Mouse (Mus musculus): ENCODE measurements around the gene Trappc5. TPM values are rescaled to one million over a fixed set of nuclear protein-coding genes. Genes with fewer than 3 reads are reported as not detected.

Gene Trappc5
- 30.5 and 30.8 TPM in 2 replicates for polyA plus RNA-seq (2012; rRNA removed)

- peak within 1 kb of the TSS; percentile 84 for H3K27ac ChIP-seq (ENCODE audit: insufficient read depth, low read depth, low read length)
- peak within 1 kb of the TSS; percentile 89 for H3K4me3 ChIP-seq (ENCODE audit: insufficient read depth, low read depth, low read length)
- WGBS, result under 1% methylated on average over 61 of the region's 61 CpGs
- H3K4me1 ChIP-seq (ENCODE audit: control insufficient read depth, insufficient read depth, low read length), result peaks cover 7% of the 10 kb centered on the region; the same call in 1 of the 2 replicates
- DNase-seq, result peak; percentile 97
- no peaks in the 10 kb centered on the region for H3K36me3 ChIP-seq (ENCODE audit: control insufficient read depth, insufficient read depth, low read length)
- TF ChIP-seq CTCF (conservative IDR thresholded peaks at IDR 0.05; ENCODE audit: insufficient read depth, insufficient read length, low read depth, low read length), result peak; percentile 81
- TF ChIP-seq POLR2A (IDR thresholded peaks at IDR 0.05; ENCODE audit: low read depth, low read length), result peak; percentile 18
- H3K27me3 ChIP-seq (replicated peaks; ENCODE audit: control insufficient read depth, insufficient read depth, low read length), result no peaks in the 10 kb centered on the region
These were observed at the start of gene Trappc5 for GRCm38 (mm10) chr8:3676131-3676992. TSS of gene Trappc5 (plus strand) at chr8:3676299.

GRCm38 (mm10) chr8:3626971-3627370 lies 49.1 kb upstream of the Trappc5 start:
- no peak overlapping the region for H3K4me3 ChIP-seq (ENCODE audit: insufficient read depth, low read depth, low read length)
- H3K36me3 ChIP-seq (ENCODE audit: control insufficient read depth, insufficient read depth, low read length), result no peaks in the 10 kb centered on the region
- WGBS, result 42% methylated on average over 5 of the region's 5 CpGs
- H3K27me3 ChIP-seq (replicated peaks; ENCODE audit: control insufficient read depth, insufficient read depth, low read length), result no peaks in the 10 kb centered on the region
- H3K27ac ChIP-seq (ENCODE audit: insufficient read depth, low read depth, low read length), result no peak overlapping the region
- H3K4me1 ChIP-seq (ENCODE audit: control insufficient read depth, insufficient read depth, low read length), result 0 out of 2 replicates have a peak, but pooled peaks cover 5% of the 10 kb centered on the region
- TF ChIP-seq CTCF (conservative IDR thresholded peaks at IDR 0.05; ENCODE audit: insufficient read depth, insufficient read length, low read depth, low read length) (no peak), POLR2A (IDR thresholded peaks at IDR 0.05; ENCODE audit: low read depth, low read length) (no peak)
- no peak for DNase-seq

GRCm38 (mm10) chr8:3628014-3628413 lies 48.1 kb upstream of the Trappc5 start:
- Histone ChIP-seq H3K27me3 (replicated peaks; ENCODE audit: control insufficient read depth, insufficient read depth, low read length) (no peaks in the 10 kb centered on the region), H3K27ac (ENCODE audit: insufficient read depth, low read depth, low read length) (no peak overlapping the region), H3K4me1 (ENCODE audit: control insufficient read depth, insufficient read depth, low read length) (no peaks in the 10 kb centered on the region), H3K4me3 (ENCODE audit: insufficient read depth, low read depth, low read length) (no peak overlapping the region), H3K36me3 (ENCODE audit: control insufficient read depth, insufficient read depth, low read length) (no peaks in the 10 kb centered on the region)
- peak; percentile 65 for DNase-seq
- TF ChIP-seq POLR2A (IDR thresholded peaks at IDR 0.05; ENCODE audit: low read depth, low read length) (no peak), CTCF (conservative IDR thresholded peaks at IDR 0.05; ENCODE audit: insufficient read depth, insufficient read length, low read depth, low read length) (peak; percentile 56)
- WGBS, result 20% methylated on average over 5 of the region's 5 CpGs

- WGBS, result 4% methylated on average over 47 of the region's 47 CpGs
- no peaks in the 10 kb centered on the region for H3K36me3 ChIP-seq (ENCODE audit: control insufficient read depth, insufficient read depth, low read length)
- H3K27ac ChIP-seq (ENCODE audit: insufficient read depth, low read depth, low read length), result peak within 1 kb of the TSS; percentile 13; the same call in 1 of the 2 replicates
- H3K4me1 ChIP-seq (ENCODE audit: control insufficient read depth, insufficient read depth, low read length), result no peaks in the 10 kb centered on the region
- H3K27me3 ChIP-seq (replicated peaks; ENCODE audit: control insufficient read depth, insufficient read depth, low read length), result no peaks in the 10 kb centered on the region
- DNase-seq, result peak; percentile 91
- peak within 1 kb of the TSS; percentile 73 for H3K4me3 ChIP-seq (ENCODE audit: insufficient read depth, low read depth, low read length)
- TF ChIP-seq POLR2A (IDR thresholded peaks at IDR 0.05; ENCODE audit: low read depth, low read length) (peak; percentile 61), CTCF (conservative IDR thresholded peaks at IDR 0.05; ENCODE audit: insufficient read depth, insufficient read length, low read depth, low read length) (no peak)
These were observed 45.2 kb upstream of the Trappc5 start, which contains the start of gene Stxbp2 for GRCm38 (mm10) chr8:3630647-3631477. TSS of gene Stxbp2 (plus strand) at chr8:3630955.

GRCm38 (mm10) chr8:3631478-3631875 lies 44.6 kb upstream of the Trappc5 start:
- H3K4me3 ChIP-seq (ENCODE audit: insufficient read depth, low read depth, low read length), result peak overlapping the region; percentile 73
- no peak for TF ChIP-seq POLR2A (IDR thresholded peaks at IDR 0.05; ENCODE audit: low read depth, low read length)
- TF ChIP-seq CTCF (conservative IDR thresholded peaks at IDR 0.05; ENCODE audit: insufficient read depth, insufficient read length, low read depth, low read length), result no peak
- H3K36me3 ChIP-seq (ENCODE audit: control insufficient read depth, insufficient read depth, low read length), result no peaks in the 10 kb centered on the region
- WGBS, result 8% methylated on average over 8 of the region's 8 CpGs
- peak; percentile 27 for DNase-seq
- H3K4me1 ChIP-seq (ENCODE audit: control insufficient read depth, insufficient read depth, low read length), result no peaks in the 10 kb centered on the region
- H3K27ac ChIP-seq (ENCODE audit: insufficient read depth, low read depth, low read length), result peak overlapping the region; percentile 13; the same call in 1 of the 2 replicates
- H3K27me3 ChIP-seq (replicated peaks; ENCODE audit: control insufficient read depth, insufficient read depth, low read length), result no peaks in the 10 kb centered on the region

GRCm38 (mm10) chr8:3645804-3646203 lies 30.3 kb upstream of the Trappc5 start:
- 21% methylated on average over 5 of the region's 5 CpGs for WGBS
- H3K27ac ChIP-seq (ENCODE audit: insufficient read depth, low read depth, low read length), result no peak overlapping the region
- no peaks in the 10 kb centered on the region for H3K36me3 ChIP-seq (ENCODE audit: control insufficient read depth, insufficient read depth, low read length)
- no peaks in the 10 kb centered on the region for H3K27me3 ChIP-seq (replicated peaks; ENCODE audit: control insufficient read depth, insufficient read depth, low read length)
- no peak overlapping the region for H3K4me3 ChIP-seq (ENCODE audit: insufficient read depth, low read depth, low read length)
- no peak for TF ChIP-seq POLR2A (IDR thresholded peaks at IDR 0.05; ENCODE audit: low read depth, low read length)
- TF ChIP-seq CTCF (conservative IDR thresholded peaks at IDR 0.05; ENCODE audit: insufficient read depth, insufficient read length, low read depth, low read length), result peak; percentile 46
- DNase-seq, result peak; percentile 67
- H3K4me1 ChIP-seq (ENCODE audit: control insufficient read depth, insufficient read depth, low read length), result no peaks in the 10 kb centered on the region

Data from kidney, adult 2 months (tissue).